Mouse (Mus musculus) retina, embryonic 14.5 days (tissue): Measurements from ENCODE around the gene Rapgefl1.

Experiments used
- DNase-seq: peaks from one replicate; pipeline ENCODE4 v3.0.0-alpha.2; 2015; ENCODE audit warnings: low spot score

Gene Rapgefl1

GRCm38 (mm10) chr11:98858759-98859731, 22.5 kb downstream of the Rapgefl1 start:
- peak; percentile 97 for DNase-seq

- DNase-seq, result peak; percentile 97
These were observed 26.6 kb downstream of the Rapgefl1 start, which contains the start of gene Wipf2 for GRCm38 (mm10) chr11:98863028-98863750. Gene Wipf2, plus strand, starts transcription at chr11:98863638.

DNA sequence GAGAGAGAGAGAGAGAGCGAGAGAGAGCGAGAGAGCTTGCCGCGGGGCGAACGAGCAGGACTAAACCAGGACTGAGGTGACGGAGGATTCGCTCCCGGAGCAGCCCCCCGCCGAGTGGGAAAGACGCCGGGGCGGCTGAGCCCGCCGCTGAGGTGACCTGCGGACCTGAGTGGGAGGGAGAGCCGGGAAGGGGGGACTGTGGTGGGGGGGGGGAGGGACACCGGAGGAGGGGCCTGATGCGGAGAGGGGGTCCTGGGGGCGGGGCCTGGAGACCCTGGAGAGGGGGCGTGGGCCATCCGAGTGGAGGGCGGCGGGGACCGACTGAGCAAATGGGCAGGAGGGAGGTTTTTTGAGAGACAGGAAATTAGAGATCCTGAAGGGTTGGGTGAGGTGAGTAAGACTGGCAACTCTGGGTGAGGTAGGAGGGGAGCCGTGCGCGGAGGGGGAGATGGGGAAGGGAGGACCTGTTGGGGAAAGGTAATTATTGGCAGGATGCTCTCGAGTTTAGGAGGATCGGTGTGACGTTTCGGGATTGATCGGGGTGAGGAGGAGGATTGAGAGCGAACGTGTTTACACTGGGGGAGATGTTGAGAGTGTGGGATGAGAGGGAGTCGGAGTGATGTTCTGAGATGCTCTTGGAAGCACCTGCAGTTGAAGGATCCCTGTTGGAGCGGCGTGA, 27.3 kb downstream of the Rapgefl1 start:
- peak; percentile 78 for DNase-seq

GRCm38 (mm10) chr11:98867293-98867692, 30.7 kb downstream of the Rapgefl1 start:
- no peak for DNase-seq

DNA sequence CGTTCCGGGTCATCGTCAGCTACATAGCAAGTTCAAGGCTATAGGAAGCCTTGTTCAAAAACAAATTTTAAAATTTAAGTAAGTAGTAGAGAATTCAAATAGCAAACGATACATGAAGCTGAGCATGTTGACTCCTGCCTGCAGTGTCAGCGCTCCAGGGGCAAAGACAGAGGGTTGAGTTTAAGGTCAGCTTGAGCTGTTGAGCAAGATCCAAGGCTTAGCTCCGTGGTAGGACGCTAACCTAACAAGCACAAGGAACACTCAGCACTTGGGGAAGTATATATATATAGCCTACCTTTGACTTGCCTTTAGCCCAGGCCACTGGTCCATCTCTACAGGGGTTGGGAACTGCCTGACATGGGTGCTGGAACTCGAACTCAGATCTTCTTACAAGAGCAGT, 33.3 kb downstream of the Rapgefl1 start:
- no peak for DNase-seq

DNA sequence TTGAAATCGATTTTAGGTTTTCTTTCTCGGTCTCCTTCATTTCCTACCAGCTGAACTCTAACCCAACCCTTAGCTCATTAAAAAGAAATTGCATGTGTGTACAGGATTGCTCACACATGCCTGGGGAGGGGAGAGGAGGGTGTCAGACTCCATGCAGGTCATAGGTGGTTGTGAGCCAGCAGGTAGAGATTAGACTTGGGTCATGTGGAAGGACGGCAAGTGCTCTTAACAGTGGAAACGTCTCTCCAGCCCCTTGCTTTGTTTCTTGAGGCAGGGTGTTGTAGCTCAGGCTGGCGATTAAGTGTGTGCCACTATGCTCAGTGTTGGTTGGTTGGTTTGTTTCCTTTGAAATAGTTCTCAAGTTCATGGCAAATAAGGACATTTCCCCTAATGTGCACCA, 34.2 kb downstream of the Rapgefl1 start:
- DNase-seq, result no peak

DNA sequence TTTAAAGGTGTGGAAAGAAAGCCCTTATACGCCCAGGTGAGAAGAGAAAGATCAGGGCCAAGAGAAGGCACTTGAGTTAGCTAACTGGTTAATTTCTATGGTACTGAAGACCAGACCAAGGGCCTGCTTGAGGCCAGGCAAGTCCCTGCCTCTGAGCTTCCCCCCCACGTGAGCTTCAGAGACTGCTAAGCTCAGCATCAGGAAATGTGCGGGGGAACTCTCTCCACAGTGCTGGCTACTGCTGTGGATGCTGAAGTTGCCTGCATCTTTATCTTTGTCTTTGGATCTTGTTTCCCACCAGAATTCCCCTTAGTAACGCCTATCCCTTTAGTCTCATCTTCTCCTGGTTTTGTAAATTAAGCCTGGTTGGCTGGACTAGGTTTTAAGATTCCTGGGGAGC, 34.8 kb downstream of the Rapgefl1 start:
- no peak for DNase-seq

DNA sequence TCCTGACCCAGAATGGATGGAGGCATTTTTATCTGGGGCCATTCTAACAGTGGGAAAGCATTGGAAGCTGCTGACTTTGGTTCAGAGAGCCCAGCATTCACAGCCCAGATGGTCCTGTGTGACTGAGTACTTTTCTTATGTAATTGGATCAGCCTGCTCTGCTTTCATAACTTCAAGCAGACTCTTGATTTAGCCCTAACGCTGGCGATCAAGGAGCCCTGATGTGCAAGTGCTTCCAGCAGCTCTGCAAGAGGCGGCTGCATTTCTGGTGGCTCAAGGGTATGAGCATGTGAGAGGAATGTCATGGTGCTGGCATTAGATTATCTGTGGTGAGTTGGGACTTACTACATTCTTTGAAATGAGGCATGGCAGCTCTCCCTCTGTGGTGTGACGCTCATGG, 35.5 kb downstream of the Rapgefl1 start:
- DNase-seq, result no peak

- DNase-seq, result no peak
These were observed 37.3 kb downstream of the Rapgefl1 start for GRCm38 (mm10) chr11:98873900-98874299.

DNA sequence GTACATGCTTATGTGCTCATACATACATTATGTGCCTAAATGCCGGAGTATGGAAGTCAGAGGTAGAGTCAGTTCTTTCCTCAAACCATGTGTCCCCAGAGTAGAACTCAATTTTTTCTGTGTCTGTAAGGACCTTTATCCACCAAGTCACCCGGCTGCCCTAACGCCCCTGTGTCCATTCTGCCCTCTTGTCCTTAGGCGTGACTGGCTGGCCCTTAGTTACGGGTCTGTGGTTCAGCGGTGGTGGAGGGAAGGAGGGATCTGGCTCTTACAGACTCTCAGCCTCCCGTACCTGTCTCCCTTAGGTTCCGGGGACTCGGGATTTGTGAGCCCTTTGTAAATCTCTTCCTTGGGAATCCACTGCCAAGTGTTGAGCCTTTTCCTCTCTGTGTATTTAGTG, 40.4 kb downstream of the Rapgefl1 start:
- DNase-seq, result no peak

DNA sequence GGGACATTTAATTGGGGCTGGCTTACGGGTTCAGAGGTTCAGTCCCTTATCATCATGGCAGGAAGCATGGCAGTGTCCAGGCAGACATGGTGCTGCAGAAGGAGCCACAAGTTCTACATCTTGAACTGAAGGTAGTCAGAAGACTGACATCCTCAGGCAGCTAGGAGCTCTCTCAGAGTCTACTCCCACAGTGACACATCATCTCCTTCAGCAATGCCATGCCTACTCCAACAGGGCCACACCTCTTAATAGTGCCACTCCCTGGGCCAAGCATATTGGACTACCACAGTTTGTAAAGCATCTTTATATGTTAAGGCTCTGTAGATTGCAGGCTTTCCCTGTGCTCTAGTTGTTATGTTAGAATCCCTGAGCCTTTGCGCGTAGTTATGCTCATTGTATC, 51.1 kb downstream of the Rapgefl1 start:
- DNase-seq, result no peak

- no peak for DNase-seq
These were observed 52.5 kb downstream of the Rapgefl1 start for GRCm38 (mm10) chr11:98889077-98889476.

GRCm38 (mm10) chr11:98889977-98890376, 53.4 kb downstream of the Rapgefl1 start:
- DNase-seq, result no peak

GRCm38 (mm10) chr11:98892426-98892825, 55.8 kb downstream of the Rapgefl1 start:
- DNase-seq, result no peak

- no peak for DNase-seq
These were observed 64.0 kb downstream of the Rapgefl1 start for GRCm38 (mm10) chr11:98900529-98901125.

DNA sequence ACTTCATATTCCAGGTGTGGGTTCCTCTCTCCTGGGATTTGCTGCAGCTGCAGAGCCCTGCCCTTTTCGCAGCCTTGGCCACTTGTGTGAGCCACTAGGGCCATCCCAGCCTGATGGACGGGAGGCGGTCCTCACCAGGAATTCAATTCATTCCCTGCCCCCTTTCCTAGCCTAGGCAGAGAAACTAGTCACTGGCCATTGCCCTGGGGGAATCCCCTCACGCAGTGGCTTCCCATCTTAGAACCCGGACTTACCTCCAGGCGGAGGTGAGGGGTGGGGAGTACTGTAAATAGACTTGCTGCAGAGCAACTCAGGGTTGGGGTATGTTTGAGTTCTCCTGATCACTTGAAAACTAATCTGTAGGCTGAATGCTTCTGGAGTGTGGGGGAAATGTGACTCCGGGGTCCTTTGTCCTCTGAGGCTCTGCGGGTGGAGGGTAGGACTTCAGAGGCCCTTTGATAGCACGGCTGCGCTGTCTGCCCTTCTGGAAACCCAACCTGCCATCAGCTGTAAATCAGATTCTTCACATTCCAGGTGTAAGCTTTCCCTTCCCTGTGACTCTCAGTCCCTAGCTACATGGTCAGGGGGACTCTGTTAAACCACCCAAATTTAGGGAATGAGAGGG, 66.1 kb downstream of the Rapgefl1 start:
- DNase-seq, result no peak
